Comparison of ENCODE assay signal across 8 mouse cellular contexts in the genomic region with DNA sequence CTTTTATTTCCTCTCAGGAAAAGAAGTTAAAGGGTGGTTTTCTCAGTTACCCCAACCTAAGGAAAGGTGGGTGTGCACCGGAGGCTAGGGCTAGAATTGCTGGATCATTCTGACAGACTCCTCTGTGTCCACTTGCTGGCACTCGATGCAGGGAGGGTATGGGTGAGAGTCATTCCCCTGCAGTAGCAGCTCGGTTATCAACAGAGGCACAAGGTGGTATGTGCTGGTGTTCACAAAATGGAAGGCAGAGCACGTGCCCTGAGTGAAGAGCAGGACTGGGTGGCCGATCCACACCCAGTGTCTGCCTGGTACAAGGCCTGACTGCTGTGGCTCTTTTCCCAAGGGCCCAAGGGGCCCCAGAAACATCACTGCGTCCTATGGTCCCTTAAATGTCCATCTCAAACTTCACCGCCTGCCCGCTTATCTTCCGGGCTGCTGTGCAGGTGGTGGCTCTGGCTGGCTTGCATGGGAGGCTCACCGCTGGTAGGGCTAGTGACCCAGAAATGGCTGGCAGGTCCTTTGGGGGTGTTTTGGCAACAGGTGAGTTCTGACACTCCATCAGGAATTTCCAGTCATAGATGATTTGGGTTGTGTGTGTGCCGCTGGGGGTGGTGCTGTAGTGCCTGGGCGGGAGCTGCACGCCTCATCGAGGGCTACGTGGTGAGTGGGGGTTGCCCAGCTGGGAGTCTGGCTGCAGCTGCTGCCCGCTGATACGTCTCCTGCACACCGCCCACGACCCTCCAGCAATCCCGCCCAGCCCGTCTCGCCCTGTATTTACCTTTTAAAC. TPM values are rescaled to one million over a fixed set of nuclear protein-coding genes. Genes with fewer than 3 reads are reported as not detected.
DNase-seq lines count a peak whose midpoint lies in the region; ATAC-seq and TF ChIP-seq lines count a peak whose summit lies in the region.

No protein-coding gene starts in this region.

- no peak for DNase-seq in kidney, adult 18-20 months
- peak; percentile 12 for DNase-seq in embryo, embryonic 9.5 days (ENCODE audit: extremely low spot score)
- DNase-seq in testis, postnatal 10 days (ENCODE audit: low spot score) = peak; percentile 57
- DNase-seq in cerebellum, adult 8-10 months = no peak
- DNase-seq in adipocyte (ENCODE audit: low spot score) = no peak

- peaks cover 10% of the 10 kb centered on the region; the same call in 1 of the 2 replicates for H3K4me1 ChIP-seq in kidney, embryonic 16.5 days (ENCODE audit: insufficient read depth, low read length)
- peaks cover 12% of the 10 kb centered on the region; the same call in 1 of the 2 replicates for H3K4me1 ChIP-seq in intestine, postnatal 0 days (replicated peaks; ENCODE audit: control insufficient read depth, insufficient read depth, low read length)

- ATAC-seq in kidney, embryonic 16.5 days (ENCODE audit: low FRiP score, low TSS enrichment) = peak; percentile 85; the same call in 1 of the 2 replicates
- peak; percentile 20; the same call in 1 of the 2 replicates for ATAC-seq in intestine, postnatal 0 days
- peak; percentile 57 for ATAC-seq in megakaryocyte, adult 5-6 weeks (ENCODE audit: poor library complexity, severe bottlenecking)

- H3K9me3 ChIP-seq in kidney, embryonic 16.5 days (ENCODE audit: low read length) = no peaks in the 10 kb centered on the region
- H3K9me3 ChIP-seq in intestine, postnatal 0 days (ENCODE audit: control insufficient read depth) = no peaks in the 10 kb centered on the region

- H3K9ac ChIP-seq in kidney, embryonic 16.5 days (replicated peaks; ENCODE audit: low read length) = no peak overlapping the region
- peak overlapping the region; percentile 4; the same call in 1 of the 2 replicates for H3K9ac ChIP-seq in intestine, postnatal 0 days (ENCODE audit: low read depth, low read length)

- no peak for TF ChIP-seq CTCF in intestine, postnatal 0 days (IDR thresholded peaks at IDR 0.05; ENCODE audit: low read depth)

- H3K27me3 ChIP-seq in kidney, embryonic 16.5 days (ENCODE audit: insufficient read depth, low read length) = no peaks in the 10 kb centered on the region
- H3K27me3 ChIP-seq in intestine, postnatal 0 days (replicated peaks; ENCODE audit: control insufficient read depth, insufficient read depth, low read length) = no peaks in the 10 kb centered on the region

- H3K4me3 ChIP-seq in kidney, embryonic 16.5 days (ENCODE audit: low read length) = peak overlapping the region; percentile 7
- peak overlapping the region; percentile 34 for H3K4me3 ChIP-seq in intestine, postnatal 0 days (ENCODE audit: low read depth, low read length)

- H3K36me3 ChIP-seq in kidney, embryonic 16.5 days (ENCODE audit: insufficient read depth, low read length) = no peaks in the 10 kb centered on the region
- H3K36me3 ChIP-seq in intestine, postnatal 0 days (ENCODE audit: control insufficient read depth, insufficient read depth) = no peaks in the 10 kb centered on the region

- WGBS in kidney, embryonic 16.5 days = 31% methylated on average over 22 of the region's 22 CpGs
- 35% methylated on average over 22 of the region's 22 CpGs for WGBS in intestine, postnatal 0 days

- H3K4me2 ChIP-seq in kidney, embryonic 16.5 days (replicated peaks; ENCODE audit: low read depth, low read length) = peak overlapping the region; percentile 45
- H3K4me2 ChIP-seq in intestine, postnatal 0 days (replicated peaks; ENCODE audit: low read depth) = peak overlapping the region; percentile 67

- no peak overlapping the region for H3K27ac ChIP-seq in kidney, embryonic 16.5 days (ENCODE audit: low read length)
- H3K27ac ChIP-seq in intestine, postnatal 0 days (ENCODE audit: low read depth, low read length) = peak overlapping the region; percentile 41

RNA-seq across cellular contexts. Expression of a gene that starts 11.6 kb away (rescaled TPM):
- polyA plus RNA-seq in kidney, embryonic 16.5 days (2015; fragmentation: Nextera tagmentation; extraction: Ambion mirVana) = 2.1 and 2.6 TPM in 2 replicates
- 29.2 and 29.5 TPM in 2 replicates for polyA plus RNA-seq in intestine, postnatal 0 days (2015; fragmentation: Nextera tagmentation; extraction: Ambion mirVana)
- total RNA-seq in megakaryocyte, adult 5-6 weeks (2015) = 92.4 and 108 TPM in 2 replicates
- 39.4 and 46.3 TPM in 2 replicates for total RNA-seq in megakaryocyte, adult 5-6 weeks (2017)

RNA-seq across cellular contexts. Expression of a gene that starts 24.0 kb away (rescaled TPM):
- 0.24 and 0.42 TPM in 2 replicates for polyA plus RNA-seq in kidney, embryonic 16.5 days (2015; fragmentation: Nextera tagmentation; extraction: Ambion mirVana)
- 2.7 and 2.8 TPM in 2 replicates for polyA plus RNA-seq in intestine, postnatal 0 days (2015; fragmentation: Nextera tagmentation; extraction: Ambion mirVana)
- 12.4 and 17.6 TPM in 2 replicates for total RNA-seq in megakaryocyte, adult 5-6 weeks (2015)
- 30.2 and 39.3 TPM in 2 replicates for total RNA-seq in megakaryocyte, adult 5-6 weeks (2017)

RNA-seq across cellular contexts. Expression of a gene that starts 26.7 kb away (rescaled TPM):
- polyA plus RNA-seq in kidney, embryonic 16.5 days (2015; fragmentation: Nextera tagmentation; extraction: Ambion mirVana) = 0.12 TPM in 1 of 2 replicates, not detected in the other
- 0.04 TPM in 1 of 2 replicates, not detected in the other for polyA plus RNA-seq in intestine, postnatal 0 days (2015; fragmentation: Nextera tagmentation; extraction: Ambion mirVana)
- not detected in 2 replicates for total RNA-seq in megakaryocyte, adult 5-6 weeks (2015)
- not detected in 2 replicates for total RNA-seq in megakaryocyte, adult 5-6 weeks (2017)

RNA-seq across cellular contexts. Expression of a gene that starts 37.0 kb away (rescaled TPM):
- polyA plus RNA-seq in kidney, embryonic 16.5 days (2015; fragmentation: Nextera tagmentation; extraction: Ambion mirVana) = 0.60 and 0.98 TPM in 2 replicates
- 0.48 and 0.61 TPM in 2 replicates for polyA plus RNA-seq in intestine, postnatal 0 days (2015; fragmentation: Nextera tagmentation; extraction: Ambion mirVana)
- total RNA-seq in megakaryocyte, adult 5-6 weeks (2015) = 180 and 184 TPM in 2 replicates
- 161 and 172 TPM in 2 replicates for total RNA-seq in megakaryocyte, adult 5-6 weeks (2017)

RNA-seq across cellular contexts. Expression of a gene that starts 54.1 kb away (rescaled TPM):
- polyA plus RNA-seq in kidney, embryonic 16.5 days (2015; fragmentation: Nextera tagmentation; extraction: Ambion mirVana) = not detected in 2 replicates
- not detected in 2 replicates for polyA plus RNA-seq in intestine, postnatal 0 days (2015; fragmentation: Nextera tagmentation; extraction: Ambion mirVana)
- not detected in 2 replicates for total RNA-seq in megakaryocyte, adult 5-6 weeks (2015)
- total RNA-seq in megakaryocyte, adult 5-6 weeks (2017) = not detected in 2 replicates

Comparison
In these comparisons a context has a peak if more than half of its experiments do, and no peak if none do; other contexts are left out.
1. ATAC-seq: peak in every context shown above with its lines; median percentile 85 in kidney, embryonic 16.5 days; 57 in megakaryocyte, adult 5-6 weeks; 20 in intestine, postnatal 0 days.
2. DNase-seq: peak in embryo, embryonic 9.5 days (single experiment) and testis, postnatal 10 days (single experiment); none in kidney, adult 18-20 months (single experiment), cerebellum, adult 8-10 months (single experiment) and adipocyte (single experiment).